Mouse (Mus musculus): Measurements from ENCODE around the gene Slc2a5.

DNA sequence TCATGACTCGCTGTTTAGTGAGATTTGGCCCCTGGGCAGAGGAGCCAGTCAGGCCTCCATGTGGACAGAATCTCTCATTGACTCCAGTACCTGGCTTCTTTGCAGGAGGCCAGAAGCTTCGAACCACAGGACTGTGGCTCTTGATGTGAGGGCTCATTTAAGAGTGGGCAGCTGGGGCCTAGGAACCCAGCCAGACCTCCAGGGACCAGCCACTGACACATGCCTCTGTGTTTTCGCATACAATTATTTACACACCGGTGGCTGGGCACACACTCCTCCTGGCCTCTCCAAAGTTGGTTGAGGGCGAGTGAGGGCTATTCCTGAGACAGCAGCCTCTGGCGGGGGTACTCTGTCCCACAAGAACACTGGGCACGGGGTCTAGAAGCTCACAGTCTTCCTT is 21.3 kb downstream of the Slc2a5 start:
- TF ChIP-seq POLR2A (IDR thresholded peaks at IDR 0.05; ENCODE audit: low read depth, low read length) = no peak
- TF ChIP-seq CTCF (IDR thresholded peaks at IDR 0.05; ENCODE audit: extremely low read depth, insufficient read length, insufficient replicate concordance, low read depth, low read length) = no peak
